Mouse (Mus musculus) thymus, adult 2 months (tissue): Measurements from ENCODE around the gene Mthfr. TPM values are rescaled to one million over a fixed set of nuclear protein-coding genes. Genes with fewer than 3 reads are reported as not detected.

Experiments
- DNase-seq: peaks from one replicate; pipeline ENCODE4 v3.0.0; 2021
- H3K27ac ChIP-seq: fragments of 200-500 bp; 2 replicates; pipeline ENCODE4 v1.5.1; 2012; ENCODE audit warnings: low read length, control low read depth; ENCODE audit not compliant: control insufficient read depth, insufficient read depth
- H3K27me3 ChIP-seq: fragments of 200-500 bp; 2 replicates; pipeline ENCODE4 v1.6.1; 2012; ENCODE audit warnings: mild to moderate bottlenecking, low read length, moderate library complexity, mixed read lengths; ENCODE audit not compliant: control insufficient read depth, insufficient read depth
- H3K36me3 ChIP-seq: fragments of 200-500 bp; 2 replicates; pipeline ENCODE4 v1.6.1; 2012; ENCODE audit warnings: mild to moderate bottlenecking, low read length, moderate library complexity; ENCODE audit not compliant: control insufficient read depth, insufficient read depth
- H3K4me1 ChIP-seq: fragments of 200-500 bp; replicated peaks from 2 replicates; pipeline ENCODE4 v1.6.1; 2012; ENCODE audit warnings: low read length; ENCODE audit not compliant: control insufficient read depth, insufficient read depth
- H3K4me3 ChIP-seq: fragments of 200-500 bp; 2 replicates; pipeline ENCODE4 v1.5.1; 2012; ENCODE audit warnings: mild to moderate bottlenecking, low read length, control low read depth, moderate library complexity; ENCODE audit not compliant: control insufficient read depth, insufficient read depth
- CTCF ChIP-seq: fragments of 200-500 bp; IDR thresholded peaks from 2 replicates; pipeline ENCODE4 v1.5.1; 2012; ENCODE audit warnings: mild to moderate bottlenecking, control low read depth, low read length, moderate library complexity, borderline replicate concordance; ENCODE audit not compliant: control insufficient read depth, poor library complexity, insufficient read depth; ENCODE audit errors: extremely low read depth
- POLR2A ChIP-seq: fragments of 200-500 bp; IDR thresholded peaks from 2 replicates; pipeline ENCODE4 v1.6.1; 2012; ENCODE audit warnings: mild to moderate bottlenecking, low read length, control low read depth, moderate library complexity; ENCODE audit not compliant: control insufficient read depth, poor library complexity, insufficient read depth; ENCODE audit errors: extremely low read depth
- WGBS: fragments of 180-500 bp; shearing (Covaris S2); methylation state at CpG from one replicate; pipeline ENCODE4 v1.1.7; 2018; 5-methylcytosine and 5-hydroxymethylcytosine counted together
- polyA plus RNA-seq: library from polyadenylated mRNA; depleted of rRNA; stranded (reverse); fragments of >200 nt; gene quantifications from 2 replicates; pipeline ENCODE4 v1.2.3, GENCODE M21; 2012

Mthfr gene
- polyA plus RNA-seq, 1 experiment: 30.2 TPM

DNA sequence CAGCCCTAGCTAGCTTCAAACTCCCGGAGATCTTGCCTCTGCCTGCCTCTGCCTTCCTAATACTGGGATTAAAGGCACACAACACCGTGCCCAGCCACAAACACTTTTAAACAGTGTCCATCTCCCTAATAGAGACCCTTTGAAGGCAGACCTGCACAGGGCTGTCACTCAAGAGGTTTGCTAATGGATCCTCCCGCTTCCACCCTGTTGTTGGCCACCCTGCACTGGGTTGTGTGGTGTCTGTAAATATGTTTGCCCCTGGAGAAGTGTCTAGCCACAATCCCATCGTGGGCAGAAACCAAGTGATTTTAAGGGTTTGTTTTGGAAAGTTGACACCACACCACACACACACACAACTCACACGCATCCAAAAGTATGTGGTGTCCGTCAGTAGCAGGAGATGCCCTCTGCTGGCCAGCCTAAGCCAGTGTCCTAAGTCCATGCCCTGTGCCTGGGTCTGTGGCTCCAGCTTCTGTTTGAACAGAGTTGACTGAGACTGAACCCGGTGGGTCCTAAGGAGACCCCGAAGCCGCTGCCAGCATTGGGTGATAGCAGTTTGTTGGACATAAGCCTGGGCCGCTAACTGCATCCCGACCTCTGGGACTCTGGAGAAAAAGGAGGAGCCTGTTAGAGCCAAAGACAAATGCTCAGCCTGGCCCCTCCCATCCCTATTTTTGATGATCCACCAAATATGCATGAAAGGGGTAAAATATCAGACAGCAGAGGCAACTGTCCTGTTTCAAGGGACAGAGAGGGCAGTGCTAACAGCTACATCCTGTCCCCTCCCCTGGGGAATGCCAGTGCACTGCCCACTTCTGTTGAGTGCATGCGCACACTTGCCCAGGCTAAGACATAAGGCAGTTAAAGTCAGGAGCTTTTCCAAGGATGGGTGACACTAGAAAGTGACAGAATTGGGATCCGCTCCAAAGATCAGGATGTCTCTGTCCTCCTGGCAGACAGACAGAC, 21.5 kb downstream of the Mthfr start:
- 62% methylated on average over 13 of the region's 13 CpGs for WGBS
- H3K4me1 ChIP-seq: no peaks in the 10 kb centered on the region
- no peaks in the 10 kb centered on the region for H3K27me3 ChIP-seq
- TF ChIP-seq POLR2A (no peak), CTCF (no peak)
- H3K4me3 ChIP-seq: no peak overlapping the region
- H3K36me3 ChIP-seq: 0 out of 2 replicates have a peak, but pooled peaks cover 3% of the 10 kb centered on the region
- no peak for DNase-seq
- no peak overlapping the region for H3K27ac ChIP-seq

- TF ChIP-seq POLR2A: no peak
- no peak for TF ChIP-seq CTCF
- H3K4me3 ChIP-seq: no peak overlapping the region
- H3K36me3 ChIP-seq: no peaks in the 10 kb centered on the region
- WGBS: 95% methylated on average over 9 of the region's 9 CpGs
- no peaks in the 10 kb centered on the region for H3K27me3 ChIP-seq
- no peaks in the 10 kb centered on the region for H3K4me1 ChIP-seq
- no peak overlapping the region for H3K27ac ChIP-seq
- DNase-seq: no peak
These were observed 22.2 kb downstream of the Mthfr start for GRCm38 (mm10) chr4:148061086-148061480.

GRCm38 (mm10) chr4:148065702-148066400, 27.0 kb downstream of the Mthfr start:
- TF ChIP-seq CTCF (no peak), POLR2A (no peak)
- DNase-seq: no peak
- H3K27me3 ChIP-seq: no peaks in the 10 kb centered on the region
- WGBS: 72% methylated on average over 6 of the region's 6 CpGs
- H3K4me1 ChIP-seq: no peaks in the 10 kb centered on the region
- no peak overlapping the region for H3K4me3 ChIP-seq
- H3K27ac ChIP-seq: no peak overlapping the region
- no peaks in the 10 kb centered on the region for H3K36me3 ChIP-seq

DNA sequence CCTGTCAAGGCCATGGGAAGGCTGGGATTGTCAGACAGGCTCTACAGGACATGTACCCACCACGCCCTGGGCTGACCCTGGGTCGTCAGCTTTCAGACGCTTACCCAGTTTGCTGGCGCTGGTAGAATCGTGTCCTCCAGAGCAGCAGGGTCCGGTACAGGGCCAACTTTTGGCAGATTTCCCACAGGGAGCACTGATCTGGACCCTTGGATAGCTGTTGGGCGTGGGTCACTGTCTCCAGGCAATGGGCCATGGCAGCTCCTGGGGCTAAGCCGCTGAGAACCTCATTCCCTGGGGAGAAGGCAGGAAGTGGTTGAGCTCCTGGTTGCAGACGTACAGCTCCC, 27.5 kb downstream of the Mthfr start:
- Histone ChIP-seq H3K4me1 (no peaks in the 10 kb centered on the region), H3K27ac (no peak overlapping the region), H3K4me3 (no peak overlapping the region), H3K27me3 (no peaks in the 10 kb centered on the region), H3K36me3 (no peaks in the 10 kb centered on the region)
- TF ChIP-seq POLR2A (no peak), CTCF (no peak)
- DNase-seq: no peak
- 89% methylated on average over 9 of the region's 9 CpGs for WGBS

- Histone ChIP-seq H3K36me3 (no peaks in the 10 kb centered on the region), H3K4me1 (no peaks in the 10 kb centered on the region), H3K27ac (no peak overlapping the region), H3K4me3 (no peak overlapping the region), H3K27me3 (no peaks in the 10 kb centered on the region)
- TF ChIP-seq POLR2A (no peak), CTCF (no peak)
- DNase-seq: no peak
- 94% methylated on average over 8 of the region's 8 CpGs for WGBS
These were observed 28.5 kb downstream of the Mthfr start for GRCm38 (mm10) chr4:148067346-148067745.

DNA sequence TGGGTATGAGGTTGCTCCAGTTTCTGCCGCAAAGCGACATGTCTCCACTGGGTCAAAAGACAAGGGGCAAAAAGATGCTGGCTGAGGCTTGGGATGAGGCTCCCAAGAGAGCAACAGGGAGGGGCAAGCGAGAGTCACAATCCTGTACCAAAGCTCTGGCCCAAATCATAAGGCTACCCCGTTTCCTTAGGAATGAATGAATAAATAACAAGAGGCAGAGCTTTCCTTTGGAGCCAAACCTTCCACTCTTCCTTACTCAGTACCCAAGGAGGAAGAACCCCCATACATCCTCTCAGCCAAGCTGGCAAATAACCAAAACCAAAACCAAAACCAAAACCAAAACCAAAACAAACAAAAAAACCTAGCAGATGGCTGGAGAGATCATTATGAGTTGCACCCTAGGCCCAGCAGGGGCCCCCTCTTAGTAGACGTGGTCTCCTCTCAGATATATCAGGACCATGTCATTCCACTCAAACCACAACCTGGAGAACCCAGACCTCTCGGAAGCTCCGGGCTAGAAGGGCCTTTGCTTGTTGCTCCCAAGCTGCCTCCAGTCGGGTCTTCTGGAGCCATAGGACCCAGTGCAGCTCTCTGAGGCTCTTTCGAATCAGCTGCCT, 30.8 kb downstream of the Mthfr start:
- TF ChIP-seq POLR2A (no peak), CTCF (no peak)
- Histone ChIP-seq H3K27ac (no peak overlapping the region), H3K27me3 (no peaks in the 10 kb centered on the region), H3K4me3 (no peak overlapping the region), H3K4me1 (peaks cover under 1% of the 10 kb centered on the region), H3K36me3 (no peaks in the 10 kb centered on the region)
- 77% methylated on average over 9 of the region's 9 CpGs for WGBS
- DNase-seq: no peak
